Mouse (Mus musculus) cerebellum, adult 8-10 months (tissue): ENCODE data around the gene Fam187b.
"Not testable (repeated sequence)": the region's sequence is repeated elsewhere in the genome, so short reads cannot be mapped to it uniquely, and the experiment has no call there.

Source experiments
- DNase-seq: peaks from one replicate; pipeline ENCODE4 v3.0.0; 2022

Fam187b gene

GRCm38 (mm10) chr7:30973501-30974289 is at the start of gene Fam187b:
Fam187b (plus strand) TSS chr7:30973790.
- DNase-seq: peak; percentile 81

- no peak for DNase-seq
Measured at GRCm38 (mm10) chr7:30924071-30924470, 49.5 kb upstream of the Fam187b start.

- not testable (repeated sequence) for DNase-seq
Measured at GRCm38 (mm10) chr7:30924581-30924980, 49.0 kb upstream of the Fam187b start, which contains the start of gene Hamp2. Hamp2 (minus strand) TSS chr7:30924681.

GRCm38 (mm10) chr7:30935422-30936099 is 38.0 kb upstream of the Fam187b start:
- DNase-seq: not testable (repeated sequence)

GRCm38 (mm10) chr7:30940070-30940469 is 33.5 kb upstream of the Fam187b start:
- DNase-seq: not testable (repeated sequence)

- not testable (repeated sequence) for DNase-seq
Measured at GRCm38 (mm10) chr7:30942365-30942764, 31.2 kb upstream of the Fam187b start.

GRCm38 (mm10) chr7:30943909-30944635 is 29.5 kb upstream of the Fam187b start, which contains the start of gene Hamp:
Hamp (minus strand) TSS chr7:30944032.
- DNase-seq: no peak

GRCm38 (mm10) chr7:30944706-30945105 is 28.9 kb upstream of the Fam187b start:
- not testable (repeated sequence) for DNase-seq

GRCm38 (mm10) chr7:30945466-30945865 is 28.1 kb upstream of the Fam187b start:
- not testable (repeated sequence) for DNase-seq

GRCm38 (mm10) chr7:30945876-30946275 is 27.7 kb upstream of the Fam187b start:
- no peak for DNase-seq

- not testable (repeated sequence) for DNase-seq
Measured at GRCm38 (mm10) chr7:30949902-30950301, 23.7 kb upstream of the Fam187b start.

- no peak for DNase-seq
Measured at GRCm38 (mm10) chr7:30952441-30953265, 20.9 kb upstream of the Fam187b start.

- no peak for DNase-seq
Measured at GRCm38 (mm10) chr7:30953459-30953858, 20.1 kb upstream of the Fam187b start.

GRCm38 (mm10) chr7:30954036-30954435 is 19.6 kb upstream of the Fam187b start:
- no peak for DNase-seq

- DNase-seq: no peak
Measured at GRCm38 (mm10) chr7:30954971-30955520, 18.5 kb upstream of the Fam187b start.

- peak; percentile 88 for DNase-seq
Measured at GRCm38 (mm10) chr7:30955584-30956356, 17.8 kb upstream of the Fam187b start.

GRCm38 (mm10) chr7:30956357-30956751 is 17.2 kb upstream of the Fam187b start:
- no peak for DNase-seq

GRCm38 (mm10) chr7:30956756-30957366 is 16.7 kb upstream of the Fam187b start, which contains the start of gene Usf2:
Usf2 (minus strand) TSS chr7:30956803.
- DNase-seq: peak; percentile 73

GRCm38 (mm10) chr7:30957367-30957783 is 16.2 kb upstream of the Fam187b start:
- DNase-seq: peak; percentile 96

- DNase-seq: no peak
Measured at GRCm38 (mm10) chr7:30958109-30958865, 15.3 kb upstream of the Fam187b start.
